Mouse (Mus musculus) liver, embryonic 13.5 days (tissue): ENCODE results near the gene Suclg2. TPM values are rescaled to one million over a fixed set of nuclear protein-coding genes. Genes with fewer than 3 reads are reported as not detected.

Experiments used
- ATAC-seq: fragments of 200-750 bp; cut with Nextera tagmentation; 2 replicates; pipeline ENCODE4 v1.8.0; 2017; ENCODE audit warnings: low read depth, mild to moderate bottlenecking, moderate number of reproducible peaks, moderate library complexity
- DNase-seq: peaks from one replicate; pipeline ENCODE4 v3.0.0; 2022
- H3K27ac ChIP-seq: fragments of 300-500 bp; sonication (generic); 2 replicates; pipeline ENCODE4 v1.5.1; 2015; ENCODE audit warnings: moderate library complexity, mild to moderate bottlenecking, inconsistent platforms
- H3K27me3 ChIP-seq: fragments of 300-500 bp; sonication (generic); 2 replicates; pipeline ENCODE4 v1.6.1; 2015; ENCODE audit warnings: mild to moderate bottlenecking, inconsistent platforms
- H3K36me3 ChIP-seq: fragments of 300-500 bp; sonication (generic); 2 replicates; pipeline ENCODE4 v1.6.1; 2015; ENCODE audit warnings: mild to moderate bottlenecking, inconsistent platforms
- H3K4me1 ChIP-seq: fragments of 300-500 bp; sonication (generic); replicated peaks from 2 replicates; pipeline ENCODE4 v1.6.1; 2015; ENCODE audit warnings: inconsistent platforms
- H3K4me2 ChIP-seq: fragments of 300-500 bp; sonication (generic); 2 replicates; pipeline ENCODE4 v1.6.1; 2015; ENCODE audit warnings: inconsistent platforms, mild to moderate bottlenecking, moderate library complexity
- H3K4me3 ChIP-seq: fragments of 300-500 bp; sonication (generic); replicated peaks from 2 replicates; pipeline ENCODE4 v1.5.1; 2015; ENCODE audit warnings: mild to moderate bottlenecking, inconsistent platforms
- H3K9ac ChIP-seq: fragments of 300-500 bp; sonication (generic); 2 replicates; pipeline ENCODE4 v1.6.1; 2015; ENCODE audit warnings: mild to moderate bottlenecking, inconsistent platforms
- H3K9me3 ChIP-seq: fragments of 300-500 bp; sonication (generic); replicated peaks from 2 replicates; pipeline ENCODE4 v1.6.1; 2016; ENCODE audit warnings: inconsistent platforms
- WGBS: fragments of 180-500 bp; shearing (Covaris S2); methylation state at CpG from one replicate; pipeline ENCODE4 v1.1.7; 2015; ENCODE audit not compliant: insufficient replicate concordance; 5-methylcytosine and 5-hydroxymethylcytosine counted together
- polyA plus RNA-seq: library from polyadenylated mRNA; unstranded; fragments of >200 nt; fragmentation: Nextera tagmentation; extraction: Ambion mirVana; gene quantifications from 2 replicates; pipeline ENCODE4 v1.2.1, GENCODE M21; 2015

Suclg2 gene
- polyA plus RNA-seq, 1 experiment from 2014 or later = 40.6 TPM

DNA sequence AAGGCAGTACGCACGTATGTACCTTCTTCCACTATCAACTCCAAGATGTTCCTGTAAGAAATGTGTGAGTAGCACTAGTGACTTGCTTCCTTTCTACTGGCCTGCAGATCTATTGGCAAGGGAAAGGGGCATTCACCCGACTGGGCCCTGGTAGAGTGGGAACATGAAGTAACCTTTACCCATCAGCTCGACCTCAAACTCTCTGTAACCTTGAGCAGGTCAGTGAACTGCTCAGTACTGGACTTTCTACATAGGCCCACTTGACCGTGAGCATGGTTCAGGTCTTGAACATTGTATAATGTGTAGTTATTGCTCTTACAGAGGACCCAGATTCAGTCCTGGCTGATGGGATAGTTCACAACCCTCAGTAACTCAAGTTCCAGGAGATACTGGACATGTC is 2.1 kb downstream of the Suclg2 start:
- ATAC-seq = no peak
- H3K4me2 ChIP-seq = no peak overlapping the region
- no peak overlapping the region for H3K9ac ChIP-seq

DNA sequence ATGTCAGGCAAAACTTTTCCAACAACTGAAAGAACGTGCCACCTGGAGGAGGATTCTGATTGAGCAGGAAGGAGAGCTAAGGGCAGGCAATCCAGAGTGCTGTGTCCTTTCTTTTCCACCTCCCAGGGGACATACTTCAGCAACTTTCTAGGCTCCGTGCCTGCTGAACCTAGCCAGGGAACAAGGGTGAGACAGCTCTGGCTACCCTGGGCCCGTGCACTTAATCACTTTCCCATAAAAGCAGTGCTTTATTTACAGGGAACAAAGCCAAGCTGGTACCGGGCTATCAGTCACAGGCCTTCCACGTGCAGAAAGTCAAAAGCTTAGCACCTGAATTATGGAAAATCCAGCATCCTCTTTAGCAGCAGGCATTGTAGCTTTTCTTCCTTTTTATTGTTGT is 5.4 kb downstream of the Suclg2 start:
- Histone ChIP-seq H3K27ac (no peak overlapping the region), H3K36me3 (no peaks in the 10 kb centered on the region), H3K4me3 (no peak overlapping the region), H3K9me3 (no peaks in the 10 kb centered on the region), H3K9ac (no peak overlapping the region), H3K4me1 (peaks cover 60% of the 10 kb centered on the region), H3K27me3 (no peaks in the 10 kb centered on the region), H3K4me2 (no peak overlapping the region)
- no peak for DNase-seq
- WGBS = 65% methylated on average over 5 of the region's 5 CpGs
- ATAC-seq = no peak

More for the DNA sequence above, 2.1 kb downstream of the Suclg2 start:
- H3K27ac ChIP-seq = no peak overlapping the region
- no peaks in the 10 kb centered on the region for H3K36me3 ChIP-seq
- no peak for DNase-seq
- H3K4me3 ChIP-seq = no peak overlapping the region
- 74% methylated on average over 5 of the region's 5 CpGs for WGBS
- H3K9me3 ChIP-seq = no peaks in the 10 kb centered on the region
- H3K27me3 ChIP-seq = no peaks in the 10 kb centered on the region
- peaks cover 69% of the 10 kb centered on the region for H3K4me1 ChIP-seq

DNA sequence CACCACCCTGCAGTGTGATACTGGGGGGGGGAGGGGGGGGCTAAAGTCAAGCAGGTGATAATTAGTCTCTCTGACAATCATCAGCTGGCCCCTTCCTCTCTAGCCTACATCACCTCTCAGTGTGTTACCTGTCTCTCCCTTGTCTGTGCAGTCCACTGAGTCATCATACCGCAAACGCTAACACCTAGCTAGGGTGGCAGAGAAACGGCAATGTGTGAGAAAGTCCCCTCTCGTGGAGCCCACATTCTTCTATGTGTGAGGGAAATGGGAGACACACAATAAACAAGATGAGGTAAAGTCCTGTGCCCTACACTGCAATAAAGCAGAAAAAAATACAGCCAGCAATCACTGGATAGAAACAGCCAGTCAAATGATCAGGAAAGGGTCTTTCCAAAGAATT is 6.5 kb downstream of the Suclg2 start:
- 72% methylated on average over 4 of the region's 4 CpGs for WGBS
- H3K4me1 ChIP-seq = peaks cover 51% of the 10 kb centered on the region

DNA sequence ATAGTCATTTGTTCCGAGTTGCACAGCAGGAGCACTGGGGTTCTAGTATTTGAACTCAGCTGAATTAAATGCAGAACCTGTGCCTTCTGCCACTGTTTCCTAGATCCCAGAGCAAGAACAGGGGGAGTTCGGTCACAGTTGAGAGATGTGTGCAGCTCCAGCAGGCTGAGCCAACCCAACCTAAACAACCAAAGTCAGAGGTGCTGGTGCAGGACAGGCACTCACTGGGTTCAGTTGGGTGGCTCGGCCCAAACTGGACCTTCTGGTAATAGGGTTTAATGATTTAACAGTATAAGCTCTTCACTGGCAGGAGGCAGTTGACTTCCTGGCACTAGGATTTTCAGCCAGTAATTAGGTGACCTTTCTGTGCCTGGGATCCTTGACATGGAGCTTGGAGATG is 6.9 kb downstream of the Suclg2 start:
- Histone ChIP-seq H3K9ac (no peak overlapping the region), H3K27me3 (no peaks in the 10 kb centered on the region), H3K27ac (no peak overlapping the region), H3K4me1 (peaks cover 47% of the 10 kb centered on the region), H3K4me2 (no peak overlapping the region), H3K36me3 (no peaks in the 10 kb centered on the region), H3K4me3 (no peak overlapping the region), H3K9me3 (no peaks in the 10 kb centered on the region)
- no peak for ATAC-seq
- DNase-seq = no peak
- WGBS = 67% methylated on average over 3 of the region's 3 CpGs

More for the DNA sequence above, 6.5 kb downstream of the Suclg2 start:
- no peaks in the 10 kb centered on the region for H3K36me3 ChIP-seq
- no peak overlapping the region for H3K4me2 ChIP-seq
- DNase-seq = no peak
- H3K4me3 ChIP-seq = no peak overlapping the region
- no peaks in the 10 kb centered on the region for H3K27me3 ChIP-seq
- H3K9me3 ChIP-seq = no peaks in the 10 kb centered on the region
- no peak overlapping the region for H3K27ac ChIP-seq
- H3K9ac ChIP-seq = no peak overlapping the region
- ATAC-seq = no peak

DNA sequence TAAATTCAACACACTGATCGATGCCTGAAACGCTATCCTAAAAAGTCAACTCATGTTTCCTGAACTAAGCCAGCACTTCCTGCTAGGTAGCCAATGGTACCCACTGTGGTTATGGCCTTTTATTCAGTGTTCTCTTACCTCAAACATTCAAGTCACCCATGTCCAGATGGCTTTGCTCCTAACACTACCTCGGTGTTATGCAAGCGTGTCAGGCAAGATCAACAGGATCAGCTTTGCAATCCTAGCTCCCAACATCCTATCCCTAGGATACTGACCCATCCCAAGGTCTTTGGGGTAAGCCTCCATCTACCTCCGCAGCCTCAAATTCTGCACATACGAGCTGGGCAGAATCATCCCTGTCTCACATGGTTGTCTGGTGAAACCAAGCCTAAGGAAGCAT is 7.7 kb downstream of the Suclg2 start:
- DNase-seq = no peak
- H3K4me1 ChIP-seq = peaks cover 41% of the 10 kb centered on the region
- no peaks in the 10 kb centered on the region for H3K27me3 ChIP-seq
- H3K4me2 ChIP-seq = no peak overlapping the region
- no peak overlapping the region for H3K4me3 ChIP-seq
- 79% methylated on average over 6 of the region's 6 CpGs for WGBS
- H3K9me3 ChIP-seq = no peaks in the 10 kb centered on the region
- no peak overlapping the region for H3K27ac ChIP-seq
- no peak for ATAC-seq
- no peak overlapping the region for H3K9ac ChIP-seq
- no peaks in the 10 kb centered on the region for H3K36me3 ChIP-seq

DNA sequence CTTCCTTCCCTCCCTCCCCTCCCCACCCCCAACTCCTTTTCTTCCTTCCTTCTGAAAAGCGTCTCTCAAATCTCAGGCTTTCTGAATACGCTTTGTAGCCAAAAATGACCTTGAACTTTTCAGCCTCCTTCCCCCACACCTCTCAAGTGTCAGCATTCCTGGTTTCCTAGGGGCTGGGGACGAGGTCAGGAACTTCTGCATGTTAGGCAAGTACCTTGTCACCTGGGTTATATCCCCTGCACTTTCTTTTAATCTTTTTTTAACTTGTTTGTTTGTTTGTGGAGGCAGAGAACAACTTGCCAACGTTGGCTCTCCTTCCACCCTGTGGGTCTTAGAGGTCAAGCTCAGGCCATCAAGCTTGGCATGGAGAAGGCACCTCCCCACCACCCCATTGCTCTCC is 9.1 kb downstream of the Suclg2 start:
- H3K27ac ChIP-seq = no peak overlapping the region
- 45% methylated on average over 4 of the region's 4 CpGs for WGBS
- ATAC-seq = no peak

DNA sequence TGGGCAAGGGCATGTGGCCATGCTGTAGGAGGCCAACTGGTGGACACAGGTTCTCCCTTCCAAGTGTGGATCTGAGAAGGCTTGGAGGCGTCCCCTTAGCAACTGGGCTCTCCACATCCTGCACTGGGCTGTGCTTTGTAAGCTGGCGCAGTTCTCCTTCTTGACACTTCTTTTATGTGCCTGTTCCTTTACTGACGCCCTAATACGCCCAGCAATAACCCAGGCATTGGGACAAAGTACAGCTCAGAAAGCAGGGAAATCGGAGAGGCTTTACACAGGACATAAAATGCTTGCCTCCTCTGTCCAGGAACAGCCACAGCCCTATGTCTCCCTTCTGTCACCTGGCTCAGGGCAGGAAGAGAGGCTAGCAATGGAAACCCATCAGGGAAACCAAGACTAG is 9.5 kb downstream of the Suclg2 start:
- H3K4me1 ChIP-seq = peaks cover 31% of the 10 kb centered on the region
- H3K9ac ChIP-seq = no peak overlapping the region
- no peak for ATAC-seq
- no peak overlapping the region for H3K4me3 ChIP-seq
- H3K36me3 ChIP-seq = no peaks in the 10 kb centered on the region
- no peaks in the 10 kb centered on the region for H3K27me3 ChIP-seq
- DNase-seq = no peak
- WGBS = 65% methylated on average over 5 of the region's 5 CpGs
- no peaks in the 10 kb centered on the region for H3K9me3 ChIP-seq
- H3K27ac ChIP-seq = no peak overlapping the region
- no peak overlapping the region for H3K4me2 ChIP-seq

More for the DNA sequence above, 9.1 kb downstream of the Suclg2 start:
- Histone ChIP-seq H3K9ac (no peak overlapping the region), H3K27me3 (no peaks in the 10 kb centered on the region), H3K4me2 (no peak overlapping the region), H3K36me3 (no peaks in the 10 kb centered on the region), H3K9me3 (no peaks in the 10 kb centered on the region), H3K4me1 (peaks cover 33% of the 10 kb centered on the region), H3K4me3 (no peak overlapping the region)
- no peak for DNase-seq

DNA sequence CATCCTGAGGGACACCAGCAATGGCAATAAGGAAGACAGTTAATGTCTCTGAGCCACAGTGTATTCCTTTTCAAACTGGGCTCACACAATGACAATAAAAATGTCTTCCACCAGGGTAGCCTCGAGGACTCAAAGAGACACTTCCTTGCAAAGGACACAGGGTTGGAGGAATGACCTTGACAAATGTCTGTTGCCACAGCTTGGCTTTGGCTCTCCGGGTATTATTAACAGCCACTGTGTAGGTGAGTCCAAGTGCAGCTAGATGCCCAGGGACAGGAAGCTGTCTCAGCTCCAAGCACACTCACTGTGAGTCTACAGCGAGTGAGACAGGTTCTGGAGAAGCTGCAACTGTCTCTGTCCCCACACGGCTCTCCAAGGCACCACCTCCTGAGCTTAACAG is 14.0 kb downstream of the Suclg2 start:
- no peaks in the 10 kb centered on the region for H3K27me3 ChIP-seq
- peaks cover 30% of the 10 kb centered on the region for H3K4me1 ChIP-seq
- H3K27ac ChIP-seq = no peak overlapping the region
- no peak for DNase-seq
- no peak overlapping the region for H3K4me3 ChIP-seq
- no peaks in the 10 kb centered on the region for H3K36me3 ChIP-seq
- ATAC-seq = no peak
- H3K9ac ChIP-seq = no peak overlapping the region
- H3K9me3 ChIP-seq = no peaks in the 10 kb centered on the region
- H3K4me2 ChIP-seq = no peak overlapping the region
- 53% methylated on average over 4 of the region's 4 CpGs for WGBS

DNA sequence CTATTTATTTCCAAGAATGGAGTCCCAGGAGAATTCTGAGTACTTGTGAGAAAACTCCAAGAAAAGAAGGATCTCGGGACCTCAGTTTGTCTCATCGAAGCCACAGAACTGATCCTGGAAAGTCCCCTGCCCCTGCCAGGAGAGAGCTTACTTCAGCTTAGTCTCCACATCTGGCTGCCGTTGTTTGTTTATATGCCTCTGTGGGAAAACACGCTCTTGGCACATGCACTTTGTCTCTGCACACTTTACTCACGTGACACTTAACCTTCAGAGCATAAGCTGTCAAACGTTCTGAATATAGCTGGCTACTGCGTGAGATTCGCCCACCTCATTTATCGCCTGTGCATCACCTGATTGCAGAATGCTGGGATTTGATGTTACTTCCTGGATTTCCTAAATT is 16.4 kb downstream of the Suclg2 start:
- no peaks in the 10 kb centered on the region for H3K36me3 ChIP-seq
- H3K4me1 ChIP-seq = peaks cover 37% of the 10 kb centered on the region
- 80% methylated on average over 9 of the region's 9 CpGs for whole genome bisulfite sequencing
- DNase-seq = no peak
- no peak for ATAC-seq
- no peak overlapping the region for H3K9ac ChIP-seq
- no peaks in the 10 kb centered on the region for H3K9me3 ChIP-seq
- no peak overlapping the region for H3K4me3 ChIP-seq
- no peak overlapping the region for H3K4me2 ChIP-seq
- H3K27me3 ChIP-seq = no peaks in the 10 kb centered on the region
- no peak overlapping the region for H3K27ac ChIP-seq

DNA sequence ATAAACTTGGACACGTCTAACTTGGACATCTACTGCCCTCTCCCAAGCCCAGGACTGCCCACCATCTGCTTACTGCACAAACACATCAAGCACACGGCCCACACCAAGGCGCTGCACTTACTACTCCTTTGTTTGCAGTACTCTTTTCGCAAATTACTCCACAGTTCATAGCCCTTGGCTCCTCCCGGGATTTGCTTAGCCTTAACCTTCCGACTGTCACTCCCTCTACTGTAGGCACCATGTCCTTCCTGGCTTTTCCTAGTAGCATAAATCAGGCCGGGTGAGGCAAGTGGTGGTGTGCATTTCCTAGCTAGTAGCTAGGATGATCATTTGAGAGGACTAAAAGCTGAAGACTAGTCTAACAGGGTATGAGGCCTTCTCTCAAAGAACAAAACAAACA is 16.8 kb downstream of the Suclg2 start:
- Histone ChIP-seq H3K4me3 (no peak overlapping the region), H3K4me1 (peaks cover 37% of the 10 kb centered on the region), H3K4me2 (no peak overlapping the region), H3K9ac (no peak overlapping the region), H3K27ac (no peak overlapping the region), H3K27me3 (no peaks in the 10 kb centered on the region), H3K9me3 (no peaks in the 10 kb centered on the region), H3K36me3 (no peaks in the 10 kb centered on the region)
- 67% methylated on average over 7 of the region's 7 CpGs for WGBS
- ATAC-seq (no peak; the same call in 1 of the 2 replicates), DNase-seq (no peak)

DNA sequence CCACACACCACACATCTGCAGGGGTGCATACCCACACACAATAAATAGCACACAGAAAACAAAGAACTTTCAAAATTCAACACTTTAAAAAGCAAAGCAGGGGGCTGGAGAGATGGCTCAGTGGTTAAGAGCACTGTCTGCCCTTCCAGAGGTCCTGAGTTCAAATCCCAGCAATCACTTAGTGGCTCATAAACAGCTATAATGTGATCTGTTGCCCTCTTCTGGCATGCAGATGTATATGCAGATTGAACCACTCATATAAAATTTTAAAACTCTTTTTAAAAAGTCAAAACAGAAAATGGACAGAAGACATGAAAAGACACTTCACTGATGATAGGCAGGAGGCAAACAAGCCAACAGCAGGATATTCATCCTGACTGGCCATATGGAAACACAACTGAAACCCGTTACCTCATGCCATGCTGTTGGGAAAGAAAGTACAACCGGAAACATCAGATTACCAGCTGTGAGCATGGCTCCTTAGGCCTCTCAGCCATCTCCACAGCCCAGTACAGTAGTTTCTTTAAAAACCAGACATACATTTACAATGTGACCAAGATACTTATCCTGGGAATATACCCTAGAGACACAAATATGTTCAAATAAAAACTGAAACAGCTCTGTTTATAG is 17.5 kb downstream of the Suclg2 start:
- peaks cover 38% of the 10 kb centered on the region for H3K4me1 ChIP-seq
- no peak for ATAC-seq
- no peak for DNase-seq
- no peak overlapping the region for H3K4me2 ChIP-seq
- H3K27me3 ChIP-seq = no peaks in the 10 kb centered on the region
- no peaks in the 10 kb centered on the region for H3K36me3 ChIP-seq
- WGBS = 71% methylated on average over 2 of the region's 2 CpGs
- H3K9ac ChIP-seq = no peak overlapping the region
- H3K27ac ChIP-seq = no peak overlapping the region
- H3K9me3 ChIP-seq = no peaks in the 10 kb centered on the region
- no peak overlapping the region for H3K4me3 ChIP-seq

DNA sequence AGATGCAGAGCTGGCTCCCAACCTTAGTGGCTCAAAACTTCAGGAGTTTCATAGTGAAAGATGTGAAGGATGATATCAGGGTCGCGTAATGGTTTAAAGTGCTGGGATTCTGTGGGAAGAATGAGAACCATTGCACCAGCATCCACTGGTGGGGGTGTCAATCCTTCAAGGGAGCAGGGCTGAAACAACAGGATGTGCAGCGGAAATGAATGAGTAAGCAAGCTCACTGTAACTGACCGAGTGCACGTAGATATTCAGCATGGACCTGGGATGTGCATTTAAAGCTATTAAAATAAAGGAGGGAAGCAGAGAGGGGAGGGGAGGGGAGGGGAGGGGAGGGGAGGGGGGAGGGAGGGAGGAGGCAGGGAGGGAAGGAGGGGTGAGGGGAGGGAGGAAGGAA is 18.4 kb downstream of the Suclg2 start:
- Histone ChIP-seq H3K9me3 (no peaks in the 10 kb centered on the region), H3K4me3 (no peak overlapping the region), H3K9ac (no peak overlapping the region), H3K4me1 (peaks cover 39% of the 10 kb centered on the region), H3K4me2 (no peak overlapping the region), H3K27ac (no peak overlapping the region), H3K36me3 (no peaks in the 10 kb centered on the region), H3K27me3 (no peaks in the 10 kb centered on the region)
- ATAC-seq (no peak), DNase-seq (no peak)
- 44% methylated on average over 5 of the region's 5 CpGs for WGBS
